Mouse (Mus musculus) effector memory CD4-positive, alpha-beta T cell, adult 7 months (primary cell): ENCODE data around the gene Aldh5a1. TPM values are rescaled to one million over a fixed set of nuclear protein-coding genes. Genes with fewer than 3 reads are reported as not detected.

Source experiments
- polyA plus RNA-seq: library from polyadenylated mRNA; unstranded; fragments of 100-300 nt; shearing (Covaris generic); gene quantifications from one replicate; pipeline ENCODE4 v1.2.1, GENCODE M21; 2017

Aldh5a1 gene
- polyA plus RNA-seq: 0.67 TPM

DNA sequence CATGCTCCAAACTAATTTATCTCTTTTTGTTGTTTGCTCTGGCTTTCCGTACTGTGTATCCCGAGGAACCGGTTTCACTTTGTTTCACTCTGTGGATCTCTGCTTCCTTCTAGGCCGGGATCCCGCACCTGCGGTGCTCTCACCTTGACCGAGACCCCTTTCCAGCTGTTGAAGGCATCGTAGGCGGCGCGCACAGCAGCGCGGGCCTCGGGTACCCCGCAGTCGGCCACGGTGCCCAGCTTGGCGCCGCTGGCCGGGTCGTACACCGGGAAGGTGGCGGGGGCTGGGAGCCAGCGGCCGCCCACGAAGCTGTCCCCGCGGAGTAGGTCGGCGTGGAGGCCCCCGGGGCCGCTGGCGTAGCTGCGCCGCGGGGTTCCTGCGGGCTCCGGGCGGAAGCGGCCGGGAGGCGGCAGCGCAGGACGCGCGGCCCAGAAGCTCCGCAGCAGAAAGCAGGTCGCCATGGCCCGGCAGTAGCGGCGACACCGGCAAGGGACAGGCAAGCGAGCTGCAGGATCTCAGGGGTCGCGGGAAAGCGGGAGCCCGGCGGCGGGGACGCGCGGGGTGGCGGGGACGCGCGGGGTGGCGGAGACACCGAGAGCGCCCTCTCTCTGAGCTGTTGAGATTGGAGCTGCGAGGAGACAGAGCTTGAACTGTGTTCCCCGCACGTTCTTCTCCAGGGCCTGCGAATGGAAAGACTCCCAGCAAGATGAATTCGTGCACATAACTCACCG, at the start of gene Aldh5a1:
Gene Aldh5a1, minus strand, starts transcription at position 554 of the 731 bp plus-strand sequence.

DNA sequence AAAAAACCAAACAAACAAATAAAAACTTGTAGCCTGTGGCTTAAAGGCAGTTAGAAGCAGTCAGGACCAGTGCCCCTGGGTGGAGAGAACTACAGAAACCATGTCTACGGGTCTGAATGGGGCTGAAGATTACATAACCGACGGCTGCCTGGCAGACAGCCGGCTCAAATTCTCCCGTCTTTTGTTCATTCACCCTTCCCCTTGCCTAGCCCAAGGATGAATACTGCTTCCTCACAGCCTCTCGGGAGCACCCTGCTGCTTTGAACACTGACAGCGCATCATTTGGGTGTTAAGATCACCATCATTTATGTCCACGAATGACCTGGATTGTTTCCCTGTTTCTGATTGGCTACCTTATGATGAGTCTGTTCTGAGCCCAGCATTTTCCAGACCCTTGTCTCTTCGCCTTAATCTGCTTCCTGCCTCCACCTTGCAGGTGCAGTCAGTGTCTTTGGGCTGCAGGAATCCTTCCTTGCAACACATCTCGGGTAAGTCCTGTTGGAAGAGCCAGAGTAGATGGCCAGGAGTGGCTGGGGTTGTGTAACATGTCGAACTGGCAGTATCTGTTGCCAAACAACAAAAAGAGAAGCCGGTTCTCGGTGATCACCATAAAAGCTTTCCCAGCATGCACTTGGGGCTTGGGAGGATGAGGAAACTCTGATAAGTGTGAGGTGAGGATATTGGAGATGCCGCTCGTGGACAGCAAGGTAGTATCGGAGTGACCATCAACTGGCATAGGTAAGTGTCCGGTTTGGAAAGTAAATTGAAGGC, 5.2 kb upstream of the Aldh5a1 start, which contains the start of gene Gpld1:
Gene Gpld1, plus strand, starts transcription at position 641 of the 771 bp plus-strand sequence.

Other genes starting within 250 kb of the Aldh5a1 start
- not detected for gene Armh2, start 196.4 kb downstream of the Aldh5a1 start, polyA plus RNA-seq
- gene Gmnn, start 175.7 kb downstream of the Aldh5a1 start, polyA plus RNA-seq: 15.1 TPM
- gene BC005537, start 136.0 kb downstream of the Aldh5a1 start, polyA plus RNA-seq: 20.7 TPM
- gene Acot13, start 106.1 kb downstream of the Aldh5a1 start, polyA plus RNA-seq: 42.6 TPM
- 89.6 TPM for gene Tdp2, start 106.0 kb downstream of the Aldh5a1 start, polyA plus RNA-seq
- 0.26 TPM for gene D130043K22Rik, start 92.5 kb downstream of the Aldh5a1 start, polyA plus RNA-seq
- gene Gpld1, start 5.5 kb upstream of the Aldh5a1 start, polyA plus RNA-seq: 0.27 TPM
- gene Mrs2, start 82.7 kb upstream of the Aldh5a1 start, polyA plus RNA-seq: 40.6 TPM
- not detected for gene Dcdc2a, start 118.3 kb upstream of the Aldh5a1 start, polyA plus RNA-seq